Mouse (Mus musculus) cerebellum, adult 9-11 months (tissue): Measurements from ENCODE around the gene Cnp.

Source experiments
- DNase-seq: peaks from one replicate; pipeline ENCODE4 v3.0.0; 2022

Gene Cnp

GRCm38 (mm10) chr11:100623867-100624266, 49.2 kb downstream of the Cnp start:
- DNase-seq = peak; percentile 55

GRCm38 (mm10) chr11:100625754-100626700, 51.3 kb downstream of the Cnp start:
- no peak for DNase-seq

- peak; percentile 56 for DNase-seq
These were observed 52.0 kb downstream of the Cnp start for GRCm38 (mm10) chr11:100626701-100627195.

- no peak for DNase-seq
These were observed 53.4 kb downstream of the Cnp start for GRCm38 (mm10) chr11:100628056-100628455.

- no peak for DNase-seq
These were observed 54.2 kb downstream of the Cnp start for GRCm38 (mm10) chr11:100628862-100629352.

DNA sequence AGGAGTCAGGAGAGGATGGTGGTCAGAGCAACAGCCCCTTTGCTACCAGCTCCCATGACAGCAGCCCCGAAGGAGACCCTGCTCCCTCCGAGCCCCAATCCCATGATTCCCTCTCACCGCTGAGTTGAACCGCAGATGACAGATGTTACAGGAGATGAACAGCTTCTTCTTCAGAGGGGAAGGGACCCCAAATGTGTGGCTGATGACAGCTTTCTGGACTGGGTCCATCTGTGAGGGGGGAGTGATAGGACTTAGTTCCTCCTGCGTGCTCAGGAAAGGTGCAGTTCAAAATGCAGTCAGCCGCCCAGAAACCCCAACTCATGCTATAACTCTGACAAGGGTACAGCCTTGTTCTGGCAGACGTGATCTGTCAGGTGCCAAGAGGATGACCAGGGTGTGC, 59.8 kb downstream of the Cnp start:
- DNase-seq = no peak

DNA sequence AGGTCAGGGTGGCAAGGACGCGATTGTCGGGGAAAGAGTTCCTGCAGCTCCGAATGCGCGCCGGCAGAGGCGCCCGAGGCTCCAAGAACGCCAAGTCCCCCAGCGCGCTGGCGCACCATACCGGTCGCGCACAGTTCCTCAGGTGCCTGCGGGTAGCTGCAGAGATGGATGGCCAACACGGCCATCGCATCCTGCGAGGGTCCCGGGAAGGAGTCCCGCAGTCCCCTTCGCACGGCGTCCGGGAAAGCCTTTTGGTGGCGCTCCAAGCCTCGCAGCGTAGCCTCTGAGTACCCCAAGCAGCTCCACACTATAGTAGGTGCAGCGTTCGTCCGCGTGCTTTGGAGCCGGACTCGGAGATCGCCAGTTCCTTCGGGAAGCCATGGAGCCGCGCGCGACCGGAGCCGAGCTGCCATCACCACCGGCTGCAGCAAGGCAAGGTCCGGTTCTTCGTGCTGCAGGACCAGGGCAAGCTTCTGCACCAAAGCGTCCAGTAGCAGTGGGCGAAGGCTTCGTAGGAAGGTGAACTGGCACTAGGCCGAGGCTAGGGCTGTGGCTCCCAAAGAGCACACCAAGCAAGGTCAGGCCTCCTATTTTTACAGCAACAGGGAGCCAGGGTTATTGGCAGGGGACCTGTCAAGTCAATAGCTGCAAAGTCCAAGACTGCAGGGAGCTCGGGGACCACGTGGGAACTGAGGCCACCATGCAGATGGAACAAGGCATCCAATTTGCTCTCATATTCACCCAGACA, 65.6 kb downstream of the Cnp start:
- DNase-seq = peak; percentile 57
